Mouse (Mus musculus) embryonic facial prominence, embryonic 11.5 days (tissue): ENCODE results near the gene Jam3. TPM values are rescaled to one million over a fixed set of nuclear protein-coding genes. Genes with fewer than 3 reads are reported as not detected.

ENCODE experiments used
- ATAC-seq: fragments of 200-750 bp; cut with Nextera tagmentation; replicated peaks from 2 replicates; pipeline ENCODE4 v1.8.0; 2017; ENCODE audit warnings: low read depth; ENCODE audit not compliant: insufficient number of reproducible peaks, low FRiP score, low TSS enrichment
- DNase-seq: peaks from one replicate; pipeline ENCODE4 v3.0.0-alpha.2; 2015; ENCODE audit warnings: low spot score
- H3K27ac ChIP-seq: fragments of 300-500 bp; sonication (generic); replicated peaks from 2 replicates; pipeline ENCODE4 v1.5.1; 2014; ENCODE audit warnings: mild to moderate bottlenecking, low read depth, low read length, control low read depth
- H3K27me3 ChIP-seq: fragments of 300-500 bp; sonication (generic); 2 replicates; pipeline ENCODE4 v1.6.1; 2014; ENCODE audit warnings: mild to moderate bottlenecking, low read length, moderate library complexity, mixed read lengths; ENCODE audit not compliant: control insufficient read depth, insufficient read depth
- H3K36me3 ChIP-seq: fragments of 300-500 bp; sonication (generic); replicated peaks from 2 replicates; pipeline ENCODE4 v1.6.1; 2014; ENCODE audit warnings: low read depth, mild to moderate bottlenecking, low read length, moderate library complexity, mixed read lengths; ENCODE audit not compliant: control insufficient read depth, insufficient read depth
- H3K4me1 ChIP-seq: fragments of 300-500 bp; sonication (generic); 2 replicates; pipeline ENCODE4 v1.6.1; 2014; ENCODE audit warnings: low read length, mixed read lengths; ENCODE audit not compliant: control insufficient read depth, insufficient read depth
- H3K4me2 ChIP-seq: fragments of 300-500 bp; sonication (generic); 2 replicates; pipeline ENCODE4 v1.6.1; 2014; ENCODE audit warnings: low read depth, mild to moderate bottlenecking, control low read depth, low read length, moderate library complexity
- H3K4me3 ChIP-seq: fragments of 300-500 bp; sonication (generic); 2 replicates; pipeline ENCODE4 v1.5.1; 2014; ENCODE audit warnings: low read depth, low read length, control low read depth
- H3K9ac ChIP-seq: fragments of 300-500 bp; sonication (generic); replicated peaks from 2 replicates; pipeline ENCODE4 v1.6.1; 2014; ENCODE audit warnings: mild to moderate bottlenecking, control low read depth, low read length
- H3K9me3 ChIP-seq: fragments of 300-500 bp; sonication (generic); replicated peaks from 2 replicates; pipeline ENCODE4 v1.6.1; 2016; ENCODE audit warnings: mild to moderate bottlenecking, low read length, inconsistent platforms, mixed read lengths; ENCODE audit not compliant: control insufficient read depth
- WGBS: fragments of 180-500 bp; shearing (Covaris S2); extraction: QIAGEN DNeasy Blood & Tissue Kit; methylation state at CpG from one replicate; pipeline ENCODE4 v1.1.7; 2014; 5-methylcytosine and 5-hydroxymethylcytosine counted together
- polyA plus RNA-seq: library from polyadenylated mRNA; unstranded; fragments of >200 nt; fragmentation: Nextera tagmentation; extraction: Ambion mirVana; gene quantifications from 2 replicates; pipeline ENCODE4 v1.2.1, GENCODE M21; 2014

The Jam3 gene
- polyA plus RNA-seq, 1 experiment from 2014 or later = 124 TPM

DNA sequence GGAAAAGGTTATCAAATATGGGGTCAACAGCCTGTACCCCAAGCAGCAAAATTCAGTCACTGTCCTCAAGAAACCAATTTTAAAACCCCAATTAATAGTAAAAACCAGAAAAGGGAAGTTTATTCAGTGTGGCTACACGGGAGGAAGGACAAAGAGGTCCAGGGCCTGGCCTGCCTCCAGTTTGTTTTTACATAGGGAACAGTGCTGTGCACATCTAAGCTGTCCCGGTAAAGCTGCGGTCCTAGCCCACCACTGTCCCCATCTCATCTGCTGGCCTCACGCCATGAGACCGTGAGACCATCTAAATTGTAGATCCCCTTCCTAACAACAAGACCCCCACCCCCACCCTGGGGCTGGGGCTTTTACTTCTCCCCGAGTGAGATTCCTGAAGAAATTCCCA, 29.8 kb downstream of the Jam3 start:
- H3K4me3 ChIP-seq = no peak overlapping the region
- ATAC-seq (no peak), DNase-seq (no peak)
- no peaks in the 10 kb centered on the region for H3K4me1 ChIP-seq
- 73% methylated on average over 6 of the region's 6 CpGs for WGBS
- H3K4me2 ChIP-seq = no peak overlapping the region
- H3K9me3 ChIP-seq = no peaks in the 10 kb centered on the region
- no peaks in the 10 kb centered on the region for H3K36me3 ChIP-seq
- no peak overlapping the region for H3K27ac ChIP-seq
- no peak overlapping the region for H3K9ac ChIP-seq
- H3K27me3 ChIP-seq = no peaks in the 10 kb centered on the region

- 92% methylated on average over 2 of the region's 2 CpGs for WGBS
- no peak overlapping the region for H3K27ac ChIP-seq
- H3K4me1 ChIP-seq = no peaks in the 10 kb centered on the region
- no peaks in the 10 kb centered on the region for H3K27me3 ChIP-seq
- H3K9ac ChIP-seq = no peak overlapping the region
- no peaks in the 10 kb centered on the region for H3K9me3 ChIP-seq
- DNase-seq (no peak), ATAC-seq (no peak)
- H3K4me3 ChIP-seq = no peak overlapping the region
- no peaks in the 10 kb centered on the region for H3K36me3 ChIP-seq
- H3K4me2 ChIP-seq = no peak overlapping the region
Measured at GRCm38 (mm10) chr9:27123947-27124346, 31.3 kb downstream of the Jam3 start.

GRCm38 (mm10) chr9:27122963-27123362, 32.3 kb downstream of the Jam3 start:
- Histone ChIP-seq H3K4me3 (no peak overlapping the region), H3K27me3 (no peaks in the 10 kb centered on the region), H3K4me1 (no peaks in the 10 kb centered on the region), H3K9ac (no peak overlapping the region), H3K36me3 (no peaks in the 10 kb centered on the region), H3K4me2 (no peak overlapping the region), H3K9me3 (no peaks in the 10 kb centered on the region), H3K27ac (no peak overlapping the region)
- DNase-seq (no peak), ATAC-seq (no peak)
- WGBS = 89% methylated on average over 4 of the region's 4 CpGs

GRCm38 (mm10) chr9:27122076-27122475, 33.1 kb downstream of the Jam3 start:
- no peaks in the 10 kb centered on the region for H3K9me3 ChIP-seq
- no peaks in the 10 kb centered on the region for H3K36me3 ChIP-seq
- no peak overlapping the region for H3K4me3 ChIP-seq
- ATAC-seq = no peak
- no peak overlapping the region for H3K9ac ChIP-seq
- 94% methylated on average over 4 of the region's 4 CpGs for WGBS
- no peak overlapping the region for H3K27ac ChIP-seq
- no peaks in the 10 kb centered on the region for H3K27me3 ChIP-seq
- no peak for DNase-seq
- H3K4me2 ChIP-seq = no peak overlapping the region
- H3K4me1 ChIP-seq = no peaks in the 10 kb centered on the region

DNA sequence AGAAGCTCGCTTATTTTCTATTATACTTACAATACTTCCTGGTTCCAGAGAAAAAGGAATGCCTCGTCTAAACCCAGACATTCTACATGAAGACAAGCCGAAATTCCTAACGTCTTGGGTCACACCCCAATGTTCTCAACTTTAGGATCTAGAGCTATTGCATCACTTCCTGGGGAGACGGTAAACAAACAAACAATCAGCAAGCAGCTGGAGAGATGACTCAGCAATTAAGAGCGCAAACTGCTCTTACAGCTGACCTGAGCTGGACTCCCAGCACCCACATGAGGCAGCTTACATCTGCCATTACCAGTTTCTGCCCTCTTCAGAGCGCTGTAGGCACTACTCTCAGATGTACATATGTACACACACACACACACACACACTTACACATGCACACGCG, 34.0 kb downstream of the Jam3 start:
- Histone ChIP-seq H3K4me2 (no peak overlapping the region), H3K27me3 (no peaks in the 10 kb centered on the region), H3K4me1 (no peaks in the 10 kb centered on the region), H3K27ac (no peak overlapping the region), H3K9ac (no peak overlapping the region), H3K9me3 (no peaks in the 10 kb centered on the region), H3K4me3 (no peak overlapping the region), H3K36me3 (no peaks in the 10 kb centered on the region)
- DNase-seq (no peak), ATAC-seq (no peak)
- 89% methylated on average over 9 of the region's 9 CpGs for WGBS

DNA sequence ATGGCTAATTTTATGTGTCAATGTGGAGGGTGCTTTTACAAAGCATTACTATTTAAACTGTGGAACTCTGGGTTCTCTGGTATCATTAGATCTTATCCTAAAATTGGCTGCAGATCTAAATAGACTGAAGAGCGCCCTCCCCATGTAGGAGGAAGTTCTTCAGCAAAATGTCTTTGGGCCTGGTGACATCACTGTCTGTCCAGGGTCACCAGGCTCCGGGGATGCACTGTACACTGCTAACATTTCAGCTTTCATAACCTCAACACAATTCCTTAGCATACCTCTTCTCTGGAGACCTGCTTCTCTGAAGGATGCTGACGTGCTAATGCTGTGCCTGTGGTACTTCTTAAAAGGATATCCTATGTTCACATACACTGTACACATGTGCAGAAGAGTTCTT, 43.5 kb downstream of the Jam3 start:
- no peak for DNase-seq
- H3K27ac ChIP-seq = no peak overlapping the region
- ATAC-seq = no peak
- H3K4me2 ChIP-seq = no peak overlapping the region
- no peak overlapping the region for H3K9ac ChIP-seq
- H3K36me3 ChIP-seq = no peaks in the 10 kb centered on the region
- H3K27me3 ChIP-seq = no peaks in the 10 kb centered on the region
- H3K9me3 ChIP-seq = no peaks in the 10 kb centered on the region
- H3K4me3 ChIP-seq = no peak overlapping the region
- H3K4me1 ChIP-seq = no peaks in the 10 kb centered on the region
- 90% methylated on average over 3 of the region's 3 CpGs for WGBS

- H3K9ac ChIP-seq = no peak overlapping the region
- 76% methylated on average over 5 of the region's 5 CpGs for WGBS
- H3K9me3 ChIP-seq = no peaks in the 10 kb centered on the region
- DNase-seq (no peak), ATAC-seq (no peak)
- H3K4me3 ChIP-seq = no peak overlapping the region
- H3K27ac ChIP-seq = no peak overlapping the region
- no peaks in the 10 kb centered on the region for H3K36me3 ChIP-seq
- no peaks in the 10 kb centered on the region for H3K27me3 ChIP-seq
- no peak overlapping the region for H3K4me2 ChIP-seq
- H3K4me1 ChIP-seq = no peaks in the 10 kb centered on the region
Measured at GRCm38 (mm10) chr9:27110681-27111080, 44.5 kb downstream of the Jam3 start.

- ATAC-seq (no peak), DNase-seq (no peak)
- H3K9me3 ChIP-seq = no peaks in the 10 kb centered on the region
- H3K9ac ChIP-seq = no peak overlapping the region
- no peak overlapping the region for H3K4me3 ChIP-seq
- no peaks in the 10 kb centered on the region for H3K4me1 ChIP-seq
- H3K4me2 ChIP-seq = no peak overlapping the region
- H3K27ac ChIP-seq = no peak overlapping the region
- H3K27me3 ChIP-seq = no peaks in the 10 kb centered on the region
- H3K36me3 ChIP-seq = no peaks in the 10 kb centered on the region; the same call in 1 of the 2 replicates
- WGBS = 83% methylated on average over 22 of the region's 22 CpGs
Measured at GRCm38 (mm10) chr9:27109533-27110514, 45.4 kb downstream of the Jam3 start.
